ENCODE assay signal across 14 mouse cellular contexts in the genomic region with DNA sequence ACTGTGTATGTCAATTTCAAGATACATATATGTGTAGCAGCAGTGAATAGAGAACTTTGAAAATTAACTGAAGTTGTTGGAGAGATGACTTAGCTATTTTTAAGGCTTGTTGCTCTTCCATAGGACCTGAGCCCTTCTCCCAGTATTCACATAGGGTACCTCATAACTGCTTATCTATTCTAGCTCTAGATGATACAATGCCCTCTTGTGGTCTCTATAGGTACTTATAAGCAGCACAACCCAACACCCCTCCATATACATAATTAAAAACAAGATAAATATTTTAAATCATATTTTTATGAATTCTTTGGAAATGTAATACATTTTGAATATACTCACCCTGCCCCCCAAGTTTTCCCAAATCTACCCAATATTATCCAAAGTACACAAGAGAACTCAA. TPM values are rescaled to one million over a fixed set of nuclear protein-coding genes. Genes with fewer than 3 reads are reported as not detected.
A peak's percentile ranks its signal among the peaks of the same experiment; 100 is the strongest.
DNase-seq lines count a peak whose midpoint lies in the region; ATAC-seq and TF ChIP-seq lines count a peak whose summit lies in the region.
"Had no signal": no experiment of that assay in that cellular context is flagged by ENCODE, and none has a peak within 500 bp of the region (broad histone marks: within the 10 kb centered on the region; RNA-seq: fewer than 3 reads in every experiment).

No protein-coding gene starts in this region.

- H3K9me3 ChIP-seq in liver, postnatal 0 days (ENCODE audit: low read length) = no peaks in the 10 kb centered on the region
- no peaks in the 10 kb centered on the region for H3K9me3 ChIP-seq in liver, embryonic 11.5 days (ENCODE audit: control insufficient read depth, low read length)
- no peaks in the 10 kb centered on the region for H3K9me3 ChIP-seq in MEL (replicated peaks; ENCODE audit: insufficient read depth, low read length)
- H3K9me3 ChIP-seq: embryonic facial prominence, embryonic 15.5 days; limb, embryonic 15.5 days had no signal

- no peak overlapping the region for H3K27ac ChIP-seq in gastrocnemius, adult 2 months
- H3K27ac ChIP-seq in liver, postnatal 0 days (ENCODE audit: low read depth) = no peak overlapping the region
- H3K27ac ChIP-seq in liver, embryonic 11.5 days (ENCODE audit: low read depth, low read length) = no peak overlapping the region
- no peak overlapping the region for H3K27ac ChIP-seq in MEL (ENCODE audit: control insufficient read depth, low read depth, low read length)
- H3K27ac ChIP-seq: embryonic facial prominence, embryonic 15.5 days; limb, embryonic 15.5 days had no signal

- H3K4me2 ChIP-seq in liver, postnatal 0 days (ENCODE audit: low read depth, low read length) = no peak overlapping the region
- H3K4me2 ChIP-seq in liver, embryonic 11.5 days = no peak overlapping the region
- H3K4me2 ChIP-seq: embryonic facial prominence, embryonic 15.5 days; limb, embryonic 15.5 days had no signal

- DNase-seq in gastrocnemius, adult 2 months = no peak
- no peak for DNase-seq in gastrocnemius, postnatal 4 days (ENCODE audit: low spot score in 2 of 2)
- no peak for DNase-seq in liver, postnatal 0 days
- DNase-seq in liver, embryonic 11.5 days (ENCODE audit: low spot score) = no peak
- peak; percentile 43 for DNase-seq in MEL (ENCODE audit: low read depth, low spot score)
- DNase-seq in retina, embryonic 14.5 days (ENCODE audit: low spot score) = peak; percentile 62
- DNase-seq in cerebellum, postnatal 4 days (ENCODE audit: low spot score in 2 of 2) = no peak
- DNase-seq: heart, postnatal 10 days; kidney, adult 11 months; kidney, postnatal 4 days; right cerebral cortex, postnatal 14 days; thymus, postnatal 14 days had no signal

- no peaks in the 10 kb centered on the region for H3K79me2 ChIP-seq in MEL (ENCODE audit: control insufficient read depth, insufficient read depth, low read length, poor library complexity)

- H3K4me3 ChIP-seq in gastrocnemius, adult 2 months = no peak overlapping the region
- H3K4me3 ChIP-seq in liver, postnatal 0 days (ENCODE audit: low read depth, low read length) = no peak overlapping the region
- H3K4me3 ChIP-seq in liver, embryonic 11.5 days (ENCODE audit: low read depth, low read length) = no peak overlapping the region
- H3K4me3 ChIP-seq in MEL (ENCODE audit: control insufficient read depth in 1 of 2, insufficient read depth in 1 of 2, low read depth in 2 of 2, low read length in 2 of 2) = no peak overlapping the region
- H3K4me3 ChIP-seq: embryonic facial prominence, embryonic 15.5 days; limb, embryonic 15.5 days had no signal

- no peak for TF ChIP-seq POLR2A in MEL (IDR thresholded peaks at IDR 0.05; ENCODE audit: control insufficient read depth in 1 of 2, insufficient read depth in 1 of 2, low read depth in 1 of 2, low read length in 2 of 2, poor library complexity in 1 of 2)

- intact Hi-C loops in gastrocnemius, adult 2 months (cut with DNase I) = no loop called here

- no peak overlapping the region for H3K9ac ChIP-seq in liver, postnatal 0 days (replicated peaks)
- H3K9ac ChIP-seq in liver, embryonic 11.5 days (ENCODE audit: low read depth, low read length) = no peak overlapping the region
- no peak overlapping the region for H3K9ac ChIP-seq in MEL (ENCODE audit: control insufficient read depth, low read depth, low read length, poor library complexity, severe bottlenecking)
- H3K9ac ChIP-seq: embryonic facial prominence, embryonic 15.5 days; limb, embryonic 15.5 days had no signal

- ATAC-seq in liver, postnatal 0 days = no peak
- ATAC-seq in liver, embryonic 11.5 days (replicated peaks; ENCODE audit: low FRiP score) = no peak

- peak; percentile 53 for TF ChIP-seq CTCF in gastrocnemius, adult 2 months (IDR thresholded peaks at IDR 0.05)
- TF ChIP-seq CTCF in liver, postnatal 0 days (IDR thresholded peaks at IDR 0.05; ENCODE audit: low read depth) = peak; percentile 35
- TF ChIP-seq CTCF in MEL (IDR thresholded peaks at IDR 0.05 in 2 of 3, conservative IDR thresholded peaks at IDR 0.05 in 1 of 3; ENCODE audit: control insufficient read depth in 1 of 3, insufficient read depth in 1 of 3, low read depth in 2 of 3, low read length in 3 of 3, poor library complexity in 1 of 3, severe bottlenecking in 1 of 3) = peak in 1 of 3 experiments; percentile 57; a peak in 3 of 6 replicates

- no peaks in the 10 kb centered on the region for H3K4me1 ChIP-seq in liver, postnatal 0 days (ENCODE audit: insufficient read depth)
- H3K4me1 ChIP-seq in liver, embryonic 11.5 days (replicated peaks; ENCODE audit: control insufficient read depth, insufficient read depth, low read length) = no peaks in the 10 kb centered on the region
- H3K4me1 ChIP-seq in MEL (ENCODE audit: control insufficient read depth in 1 of 2, insufficient read depth in 2 of 2, low read length in 2 of 2) = peaks cover 0 to 2% of the 10 kb centered on the region in 2 experiments; a peak in 1 of 4 replicates
- H3K4me1 ChIP-seq: embryonic facial prominence, embryonic 15.5 days; limb, embryonic 15.5 days had no signal

- peak; percentile 43 for TF ChIP-seq RAD21 in MEL (IDR thresholded peaks at IDR 0.05; ENCODE audit: low read depth, low read length)

- TF ChIP-seq EP300 in liver, postnatal 0 days (IDR thresholded peaks at IDR 0.05; ENCODE audit: low read depth) = no peak
- TF ChIP-seq EP300 in MEL (IDR thresholded peaks at IDR 0.05; ENCODE audit: low read depth in 1 of 2, low read length in 2 of 2) = no peak

- no peaks in the 10 kb centered on the region for H3K36me3 ChIP-seq in liver, postnatal 0 days (replicated peaks; ENCODE audit: insufficient read depth, low read length)
- no peaks in the 10 kb centered on the region for H3K36me3 ChIP-seq in liver, embryonic 11.5 days (ENCODE audit: control insufficient read depth, insufficient read depth, low read length)
- H3K36me3 ChIP-seq in MEL (ENCODE audit: control insufficient read depth in 1 of 2, insufficient read depth in 2 of 2, low read length in 2 of 2) = no peaks in the 10 kb centered on the region
- H3K36me3 ChIP-seq: embryonic facial prominence, embryonic 15.5 days; limb, embryonic 15.5 days had no signal

- H3K27me3 ChIP-seq in liver, postnatal 0 days (ENCODE audit: insufficient read depth, low read length) = no peaks in the 10 kb centered on the region
- peaks cover 7% of the 10 kb centered on the region for H3K27me3 ChIP-seq in liver, embryonic 11.5 days (replicated peaks; ENCODE audit: control insufficient read depth, insufficient read depth, low read length)
- H3K27me3 ChIP-seq in MEL (ENCODE audit: control insufficient read depth in 1 of 2, insufficient read depth in 2 of 2, low read length in 2 of 2) = no peaks in the 10 kb centered on the region
- H3K27me3 ChIP-seq: limb, embryonic 15.5 days had no signal

TF ChIP-seq in MEL, 35 proteins besides CTCF, POLR2A, EP300 and RAD21 (continues in another document):
- TF ChIP-seq USF2 (IDR thresholded peaks at IDR 0.05; ENCODE audit: borderline replicate concordance in 1 of 2, insufficient read depth in 1 of 2, low read depth in 1 of 2, low read length in 2 of 2) = no peak
- no peak for TF ChIP-seq MAX (IDR thresholded peaks at IDR 0.05; ENCODE audit: low read length)
- TF ChIP-seq POLR2AphosphoS5 (IDR thresholded peaks at IDR 0.05; ENCODE audit: borderline replicate concordance, low read depth, low read length) = no peak
- TF ChIP-seq E2F4 (IDR thresholded peaks at IDR 0.05; ENCODE audit: borderline replicate concordance, low read depth, low read length) = no peak

RNA-seq across cellular contexts. Expression of gene Pnck, which starts 3.2 kb away (rescaled TPM):
- total RNA-seq in gastrocnemius, adult 2 months (2021) = 10 to 100 TPM in 1 of 2 experiments, 1 to 10 TPM in 1; 8.1 to 10.6 TPM
- 10 to 100 TPM; 11.4 to 12.8 TPM for total RNA-seq in gastrocnemius, postnatal 4 days (2021)
- polyA plus RNA-seq in liver, postnatal 0 days (2015; fragmentation: Nextera tagmentation; extraction: Ambion mirVana) = 0.61 and 0.66 TPM in 2 replicates
- polyA plus RNA-seq in liver, embryonic 11.5 days (2014; fragmentation: Nextera tagmentation; extraction: Ambion mirVana) = 2.2 and 2.3 TPM in 2 replicates
- total RNA-seq in MEL (2012; rRNA removed) = not detected in 2 replicates
- under 1 TPM in 1 of 2 experiments, not detected in 1; 0.11 TPM for polyA plus RNA-seq in MEL (2012; ENCODE audit: insufficient read depth in 1 of 2, insufficient read length in 2 of 2, low read depth in 1 of 2, low replicate concordance in 2 of 2, missing spikeins in 1 of 2)

RNA-seq across cellular contexts. Expression of gene Slc6a8, which starts 9.8 kb away (rescaled TPM):
- 100 to 1,000 TPM; 125 to 154 TPM for total RNA-seq in gastrocnemius, adult 2 months (2021)
- 10 to 100 TPM; 58.9 to 66.2 TPM for total RNA-seq in gastrocnemius, postnatal 4 days (2021)
- polyA plus RNA-seq in liver, postnatal 0 days (2015; fragmentation: Nextera tagmentation; extraction: Ambion mirVana) = 0.72 and 0.81 TPM in 2 replicates
- polyA plus RNA-seq in liver, embryonic 11.5 days (2014; fragmentation: Nextera tagmentation; extraction: Ambion mirVana) = 2.2 and 2.4 TPM in 2 replicates
- total RNA-seq in MEL (2012; rRNA removed) = 4.9 and 5.4 TPM in 2 replicates
- polyA plus RNA-seq in MEL (2012; ENCODE audit: insufficient read depth in 1 of 2, insufficient read length in 2 of 2, low read depth in 1 of 2, low replicate concordance in 2 of 2, missing spikeins in 1 of 2) = 10 to 100 TPM in 1 of 2 experiments, not detected in 1; 11.9 TPM

RNA-seq across cellular contexts. Expression of gene Dusp9, which starts 23.9 kb away (rescaled TPM):
- not detected for total RNA-seq in gastrocnemius, adult 2 months (2021)
- under 1 TPM; 0.12 to 0.41 TPM for total RNA-seq in gastrocnemius, postnatal 4 days (2021)
- 3.9 and 4.2 TPM in 2 replicates for polyA plus RNA-seq in liver, postnatal 0 days (2015; fragmentation: Nextera tagmentation; extraction: Ambion mirVana)
- polyA plus RNA-seq in liver, embryonic 11.5 days (2014; fragmentation: Nextera tagmentation; extraction: Ambion mirVana) = 20.6 and 30.7 TPM in 2 replicates
- total RNA-seq in MEL (2012; rRNA removed) = 3.4 and 4.7 TPM in 2 replicates
- 1 to 10 TPM in 1 of 2 experiments, not detected in 1; 5.2 TPM for polyA plus RNA-seq in MEL (2012; ENCODE audit: insufficient read depth in 1 of 2, insufficient read length in 2 of 2, low read depth in 1 of 2, low replicate concordance in 2 of 2, missing spikeins in 1 of 2)

RNA-seq across cellular contexts. Expression of gene Bcap31, which starts 52.8 kb away (rescaled TPM):
- total RNA-seq in gastrocnemius, adult 2 months (2021) = 10 to 100 TPM; 48.5 to 55.8 TPM
- 100 to 1,000 TPM in 1 of 2 experiments, 10 to 100 TPM in 1; 99.9 to 104 TPM for total RNA-seq in gastrocnemius, postnatal 4 days (2021)
- 143 and 144 TPM in 2 replicates for polyA plus RNA-seq in liver, postnatal 0 days (2015; fragmentation: Nextera tagmentation; extraction: Ambion mirVana)
- 258 and 265 TPM in 2 replicates for polyA plus RNA-seq in liver, embryonic 11.5 days (2014; fragmentation: Nextera tagmentation; extraction: Ambion mirVana)
- total RNA-seq in MEL (2012; rRNA removed) = 156 and 164 TPM in 2 replicates
- polyA plus RNA-seq in MEL (2012; ENCODE audit: insufficient read depth in 1 of 2, insufficient read length in 2 of 2, low read depth in 1 of 2, low replicate concordance in 2 of 2, missing spikeins in 1 of 2) = 100 to 1,000 TPM in 1 of 2 experiments, not detected in 1; 214 TPM

RNA-seq across cellular contexts. Expression of gene Abcd1, which starts 53.3 kb away (rescaled TPM):
- 10 to 100 TPM; 20.1 to 24.2 TPM for total RNA-seq in gastrocnemius, adult 2 months (2021)
- 10 to 100 TPM; 24.1 to 26.8 TPM for total RNA-seq in gastrocnemius, postnatal 4 days (2021)
- 7.0 and 7.5 TPM in 2 replicates for polyA plus RNA-seq in liver, postnatal 0 days (2015; fragmentation: Nextera tagmentation; extraction: Ambion mirVana)
- polyA plus RNA-seq in liver, embryonic 11.5 days (2014; fragmentation: Nextera tagmentation; extraction: Ambion mirVana) = 13.0 and 13.3 TPM in 2 replicates
- total RNA-seq in MEL (2012; rRNA removed) = 4.8 and 5.4 TPM in 2 replicates
- polyA plus RNA-seq in MEL (2012; ENCODE audit: insufficient read depth in 1 of 2, insufficient read length in 2 of 2, low read depth in 1 of 2, low replicate concordance in 2 of 2, missing spikeins in 1 of 2) = 10 to 100 TPM in 1 of 2 experiments, not detected in 1; 17.3 TPM

Comparison
In these comparisons a context has a peak if more than half of its experiments do, and no peak if none do; other contexts are left out.
1. DNase-seq: peak in MEL (single experiment) and retina, embryonic 14.5 days (single experiment); none in gastrocnemius, adult 2 months (single experiment), gastrocnemius, postnatal 4 days (0 of 2), liver, postnatal 0 days (single experiment), liver, embryonic 11.5 days (single experiment) and cerebellum, postnatal 4 days (0 of 2).